Mouse (Mus musculus): Measurements from ENCODE around the gene Ugt8a. TPM values are rescaled to one million over a fixed set of nuclear protein-coding genes. Genes with fewer than 3 reads are reported as not detected.

Ugt8a gene
- total RNA-seq, 1 experiment from 2014 or later, result not detected

- ATAC-seq (replicated peaks; ENCODE audit: insufficient number of reproducible peaks, low FRiP score, low TSS enrichment, poor library complexity, severe bottlenecking), result no peak
These were observed 55.4 kb downstream of the Ugt8a start for GRCm38 (mm10) chr3:125883009-125883408.

GRCm38 (mm10) chr3:125881835-125882234 is 56.6 kb downstream of the Ugt8a start:
- ATAC-seq (replicated peaks; ENCODE audit: insufficient number of reproducible peaks, low FRiP score, low TSS enrichment, poor library complexity, severe bottlenecking), result no peak

DNA sequence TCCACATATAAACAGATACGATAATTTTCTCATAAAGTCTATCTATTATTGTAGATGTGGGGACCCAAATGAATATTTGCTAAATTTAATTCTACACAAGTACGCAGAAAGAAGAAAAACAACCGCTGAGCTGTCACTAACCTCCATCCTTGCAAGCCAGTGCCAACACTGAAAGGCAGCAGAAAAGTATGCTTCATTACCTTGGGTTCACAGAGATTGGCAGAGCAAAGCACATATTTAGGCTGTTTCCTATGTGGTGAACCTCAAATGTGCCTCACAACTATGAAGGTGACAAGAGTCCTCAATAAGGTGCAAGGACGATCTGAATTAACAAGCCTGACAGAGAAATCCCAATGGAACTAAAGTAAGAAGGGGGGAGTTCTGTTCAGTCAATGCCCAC is 64.0 kb downstream of the Ugt8a start:
- ATAC-seq (replicated peaks; ENCODE audit: insufficient number of reproducible peaks, low FRiP score, low TSS enrichment, poor library complexity, severe bottlenecking), result no peak

DNA sequence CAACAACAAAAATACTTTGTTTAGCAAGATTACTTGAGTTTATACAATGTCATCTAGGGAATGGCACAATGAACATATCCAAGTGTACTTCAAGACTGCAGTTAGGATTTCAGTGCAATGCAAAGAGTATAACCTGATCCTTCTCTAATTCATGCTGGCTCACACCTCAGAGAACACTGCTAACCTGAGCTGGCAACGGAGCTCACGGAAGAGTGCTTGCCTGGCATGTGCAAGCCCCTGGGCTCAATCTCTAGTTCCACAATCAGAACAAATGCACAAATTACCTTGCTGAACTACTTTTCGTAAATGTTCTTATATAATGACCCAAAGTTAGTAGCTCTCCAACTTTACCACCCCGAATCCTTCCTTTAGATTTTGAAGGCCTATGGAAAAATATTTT is 68.5 kb downstream of the Ugt8a start:
- ATAC-seq (replicated peaks; ENCODE audit: insufficient number of reproducible peaks, low FRiP score, low TSS enrichment, poor library complexity, severe bottlenecking), result no peak

GRCm38 (mm10) chr3:125861601-125862000 is 76.8 kb downstream of the Ugt8a start:
- ATAC-seq (replicated peaks; ENCODE audit: insufficient number of reproducible peaks, low FRiP score, low TSS enrichment, poor library complexity, severe bottlenecking), result no peak

GRCm38 (mm10) chr3:125849163-125849872 is 89.1 kb downstream of the Ugt8a start:
- no peak for ATAC-seq (replicated peaks; ENCODE audit: insufficient number of reproducible peaks, low FRiP score, low TSS enrichment, poor library complexity, severe bottlenecking)

DNA sequence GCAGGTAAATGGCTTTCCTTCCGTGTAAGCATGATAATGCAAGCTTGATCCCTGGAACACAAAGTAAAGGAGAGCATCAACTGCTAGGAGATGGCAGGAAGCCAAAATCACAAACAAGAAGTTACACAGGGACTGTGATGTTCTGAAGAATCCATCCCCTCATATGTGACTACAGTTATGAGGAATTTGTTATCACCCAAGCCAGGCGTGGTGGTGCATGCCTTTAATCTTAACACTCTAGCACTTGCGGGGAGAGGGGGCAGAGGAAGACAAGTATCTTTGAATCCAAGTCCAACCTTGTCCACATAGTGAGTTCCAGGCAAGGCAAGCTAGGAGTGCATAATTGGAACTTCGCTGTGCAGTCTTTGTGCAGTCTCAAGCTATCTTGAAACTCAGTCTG is 110.4 kb downstream of the Ugt8a start:
- ATAC-seq (replicated peaks; ENCODE audit: insufficient number of reproducible peaks, low FRiP score, low TSS enrichment, poor library complexity, severe bottlenecking), result no peak

- ATAC-seq (replicated peaks; ENCODE audit: insufficient number of reproducible peaks, low FRiP score, low TSS enrichment, poor library complexity, severe bottlenecking), result no peak
These were observed 111.2 kb downstream of the Ugt8a start for GRCm38 (mm10) chr3:125827256-125827655.

- no peak for ATAC-seq (replicated peaks; ENCODE audit: insufficient number of reproducible peaks, low FRiP score, low TSS enrichment, poor library complexity, severe bottlenecking)
These were observed 118.7 kb downstream of the Ugt8a start for GRCm38 (mm10) chr3:125819741-125820140.

All from monocyte, adult 5-6 weeks (primary cell).